Comparison of ENCODE assay signal across 10 mouse cellular contexts in the genomic region with DNA sequence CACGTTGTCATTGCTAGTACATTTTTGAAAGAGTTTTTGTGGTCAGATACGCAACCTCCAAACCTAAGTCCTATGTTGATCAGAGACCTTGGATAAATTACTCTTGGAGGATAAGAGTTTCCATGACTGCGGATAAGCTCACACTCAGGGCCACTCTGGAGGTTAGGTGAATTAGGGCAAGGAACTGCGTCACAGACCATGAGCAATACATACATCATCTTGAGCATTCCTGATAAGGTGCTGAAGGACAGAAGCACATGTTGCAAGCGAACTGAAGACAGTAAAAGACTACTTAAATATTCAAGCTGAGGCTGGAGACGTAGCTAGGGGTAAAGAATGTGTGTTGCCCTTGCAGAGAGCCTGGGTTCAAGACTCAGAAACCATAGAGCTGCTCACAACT. TPM values are rescaled to one million over a fixed set of nuclear protein-coding genes. Genes with fewer than 3 reads are reported as not detected.
DNase-seq lines count a peak whose midpoint lies in the region; ATAC-seq lines count a peak whose summit lies in the region.
"Had no signal": no experiment of that assay in that cellular context is flagged by ENCODE, and none has a peak within 500 bp of the region (broad histone marks: within the 10 kb centered on the region; RNA-seq: fewer than 3 reads in every experiment).

No protein-coding gene starts in this region.

- WGBS in heart, embryonic 15.5 days, result 63% methylated on average over 6 of the region's 6 CpGs
- 62% methylated on average over 6 of the region's 6 CpGs for WGBS in liver, embryonic 12.5 days (ENCODE audit: insufficient replicate concordance)
- 76% methylated on average over 6 of the region's 6 CpGs for WGBS in embryonic facial prominence, embryonic 14.5 days

- no peaks in the 10 kb centered on the region for H3K9me3 ChIP-seq in heart, embryonic 15.5 days (replicated peaks)
- no peaks in the 10 kb centered on the region for H3K9me3 ChIP-seq in liver, embryonic 12.5 days (replicated peaks)
- H3K9me3 ChIP-seq in embryonic facial prominence, embryonic 14.5 days (ENCODE audit: control insufficient read depth, low read length), result no peaks in the 10 kb centered on the region
- H3K9me3 ChIP-seq: embryonic facial prominence, embryonic 13.5 days; forebrain, embryonic 12.5 days; stomach, embryonic 15.5 days had no signal

- ATAC-seq in heart, embryonic 15.5 days (replicated peaks; ENCODE audit: insufficient number of reproducible peaks, insufficient read depth, low FRiP score, low read depth), result no peak
- no peak for ATAC-seq in liver, embryonic 12.5 days
- ATAC-seq in embryonic facial prominence, embryonic 14.5 days (ENCODE audit: low read depth), result no peak

- H3K9ac ChIP-seq in heart, embryonic 15.5 days, result no peak overlapping the region
- H3K9ac ChIP-seq in liver, embryonic 12.5 days, result no peak overlapping the region
- H3K9ac ChIP-seq in embryonic facial prominence, embryonic 14.5 days (ENCODE audit: low read depth, low read length), result no peak overlapping the region

- H3K4me2 ChIP-seq in heart, embryonic 15.5 days, result 0 out of 2 replicates have a peak overlapping the region, but pooled peaks have one; percentile 74
- peak overlapping the region; percentile 94; the same call in 1 of the 2 replicates for H3K4me2 ChIP-seq in liver, embryonic 12.5 days
- 0 out of 2 replicates have a peak overlapping the region, but pooled peaks have one; percentile 59 for H3K4me2 ChIP-seq in embryonic facial prominence, embryonic 14.5 days (ENCODE audit: low read depth, low read length)

- no peaks in the 10 kb centered on the region for H3K27me3 ChIP-seq in heart, embryonic 15.5 days
- no peaks in the 10 kb centered on the region; the same call in 1 of the 2 replicates for H3K27me3 ChIP-seq in liver, embryonic 12.5 days (replicated peaks)
- H3K27me3 ChIP-seq in embryonic facial prominence, embryonic 14.5 days (replicated peaks; ENCODE audit: control insufficient read depth, insufficient read depth, low read length), result no peaks in the 10 kb centered on the region
- H3K27me3 ChIP-seq: embryonic facial prominence, embryonic 13.5 days; stomach, embryonic 15.5 days had no signal

- no peak for DNase-seq in heart, adult 11 months
- DNase-seq in liver, result no peak
- DNase-seq in NIH3T3 (ENCODE audit: low read depth), result peak; percentile 77
- DNase-seq in embryonic facial prominence, embryonic 14.5 days (ENCODE audit: low spot score), result no peak
- DNase-seq in layer of hippocampus, adult 18-20 months (ENCODE audit: low spot score in 2 of 2), result no peak

- peaks cover 22% of the 10 kb centered on the region for H3K4me1 ChIP-seq in heart, embryonic 15.5 days (replicated peaks)
- H3K4me1 ChIP-seq in liver, embryonic 12.5 days, result peaks cover 15% of the 10 kb centered on the region
- peaks cover 19% of the 10 kb centered on the region for H3K4me1 ChIP-seq in embryonic facial prominence, embryonic 14.5 days (ENCODE audit: control insufficient read depth, insufficient read depth, low read length)
- H3K4me1 ChIP-seq: stomach, embryonic 15.5 days had no signal

- no peaks in the 10 kb centered on the region for H3K36me3 ChIP-seq in heart, embryonic 15.5 days
- no peaks in the 10 kb centered on the region for H3K36me3 ChIP-seq in liver, embryonic 12.5 days
- H3K36me3 ChIP-seq in embryonic facial prominence, embryonic 14.5 days (ENCODE audit: control insufficient read depth, insufficient read depth, low read length), result no peaks in the 10 kb centered on the region
- H3K36me3 ChIP-seq: embryonic facial prominence, embryonic 13.5 days; forebrain, embryonic 12.5 days; stomach, embryonic 15.5 days had no signal

- peak overlapping the region; percentile 87; the same call in 1 of the 2 replicates for H3K4me3 ChIP-seq in heart, embryonic 15.5 days
- no peak overlapping the region for H3K4me3 ChIP-seq in liver, embryonic 12.5 days
- no peak overlapping the region for H3K4me3 ChIP-seq in embryonic facial prominence, embryonic 14.5 days (ENCODE audit: low read depth, low read length)

- no peak overlapping the region for H3K27ac ChIP-seq in heart, embryonic 15.5 days
- no peak overlapping the region for H3K27ac ChIP-seq in liver, embryonic 12.5 days
- H3K27ac ChIP-seq in embryonic facial prominence, embryonic 14.5 days (replicated peaks; ENCODE audit: low read depth, low read length), result no peak overlapping the region

RNA-seq across cellular contexts. Expression of gene Fdx1, which starts 0.8 kb away (rescaled TPM):
- 82.9 and 102 TPM in 2 replicates for polyA plus RNA-seq in heart, embryonic 15.5 days (2015; fragmentation: Nextera tagmentation; extraction: Ambion mirVana)
- polyA plus RNA-seq in liver, embryonic 12.5 days (2016; fragmentation: Nextera tagmentation; extraction: Ambion mirVana), result 34.4 and 34.9 TPM in 2 replicates
- 75.2 and 78.8 TPM in 2 replicates for polyA plus RNA-seq in embryonic facial prominence, embryonic 14.5 days (2014; fragmentation: Nextera tagmentation; extraction: Ambion mirVana)
- 10 to 100 TPM; 20.6 to 25.7 TPM for total RNA-seq in layer of hippocampus, adult 18-20 months (2021)
